Mouse (Mus musculus) CH12.LX (cell line): Measurements from ENCODE around the gene Gm49387. TPM values are rescaled to one million over a fixed set of nuclear protein-coding genes. Genes with fewer than 3 reads are reported as not detected.

Experiments used
- DNase-seq: peaks from one replicate; pipeline ENCODE4 v3.0.0-alpha.2; 2013; ENCODE audit errors: extremely low read depth
- H3K27ac ChIP-seq: 2 replicates; pipeline ENCODE4 v1.5.1; 2012; ENCODE audit warnings: low read depth, mild to moderate bottlenecking, control low read depth, moderate library complexity; ENCODE audit not compliant: insufficient read depth
- H3K27me3 ChIP-seq: replicated peaks from 2 replicates; pipeline ENCODE3; 2012; ENCODE audit warnings: inconsistent platforms
- H3K36me3 ChIP-seq, 2 experiments: replicated peaks in 1 of 2; 2 replicates each; pipeline versions ENCODE3 to v1.6.1; 2012; ENCODE audit warnings: inconsistent platforms in 1 of 2, low read length in 1 of 2, mild to moderate bottlenecking in 1 of 2, mixed read lengths in 1 of 2, moderate library complexity in 1 of 2; ENCODE audit not compliant: control insufficient read depth in 1 of 2, insufficient read depth in 1 of 2
- H3K4me1 ChIP-seq, 2 experiments: 2 replicates each; pipeline ENCODE4 v1.6.1; 2012; ENCODE audit warnings: inconsistent platforms in 1 of 2, moderate library complexity in 1 of 2; ENCODE audit not compliant: insufficient read depth in 2 of 2, control insufficient read depth in 1 of 2
- H3K4me2 ChIP-seq: 2 replicates; pipeline ENCODE4 v1.6.1; 2012; ENCODE audit warnings: low read depth, mild to moderate bottlenecking, control low read depth; ENCODE audit not compliant: poor library complexity, insufficient read depth, severe bottlenecking
- H3K4me3 ChIP-seq, 3 experiments: fragments of 150-350 bp in 1 of 3; sonication (generic) in 1 of 3; replicated peaks in 1 of 3; 2 replicates each; pipeline versions ENCODE3 to v1.5.1; 2011 to 2012; ENCODE audit warnings: low read depth in 2 of 3, low read length in 2 of 3, mild to moderate bottlenecking in 2 of 3, moderate library complexity in 2 of 3, control low read depth in 1 of 3, improper control_type of control experiment in 1 of 3, inconsistent platforms in 1 of 3, mixed read lengths in 1 of 3; ENCODE audit not compliant: poor library complexity in 1 of 3
- H3K79me2 ChIP-seq: replicated peaks from 2 replicates; pipeline ENCODE4 v1.6.1; 2012; ENCODE audit warnings: mild to moderate bottlenecking, moderate library complexity; ENCODE audit not compliant: control insufficient read depth, poor library complexity, insufficient read depth, severe bottlenecking; ENCODE audit errors: extremely low read depth
- H3K9ac ChIP-seq: 2 replicates; pipeline ENCODE4 v1.6.1; 2012; ENCODE audit warnings: low read depth, mild to moderate bottlenecking, control low read depth, moderate library complexity; ENCODE audit not compliant: insufficient read depth
- H3K9me3 ChIP-seq: replicated peaks from 2 replicates; pipeline ENCODE3; 2012; ENCODE audit warnings: low read length, inconsistent platforms, mixed read lengths
- BHLHE40 ChIP-seq: IDR thresholded peaks from 2 replicates; pipeline ENCODE4 v1.6.1; 2011; ENCODE audit warnings: mild to moderate bottlenecking, low read depth, low read length, improper control_type of control experiment
- CHD1 ChIP-seq: IDR thresholded peaks from 2 replicates; pipeline ENCODE4 v1.6.1; 2012; ENCODE audit warnings: low read depth, low read length, improper control_type of control experiment, inconsistent platforms
- CTCF ChIP-seq, 2 experiments: IDR thresholded peaks in 1 of 2; conservative IDR thresholded peaks in 1 of 2; 2 replicates each; pipeline ENCODE4 v1.5.1; 2011 to 2012; ENCODE audit warnings: low read depth in 2 of 2, low read length in 2 of 2, improper control_type of control experiment in 1 of 2, inconsistent platforms in 1 of 2, mild to moderate bottlenecking in 1 of 2, moderate library complexity in 1 of 2
- E2F4 ChIP-seq: IDR thresholded peaks from 2 replicates; pipeline ENCODE4 v1.6.1; 2011; ENCODE audit warnings: low read depth, low read length, improper control_type of control experiment; ENCODE audit not compliant: insufficient replicate concordance
- ELF1 ChIP-seq: IDR thresholded peaks from 2 replicates; pipeline ENCODE4 v1.6.1; 2014; ENCODE audit warnings: low read depth, mild to moderate bottlenecking, inconsistent platforms, low read length, improper control_type of control experiment
- EP300 ChIP-seq: IDR thresholded peaks from 2 replicates; pipeline ENCODE4 v1.6.1; 2011; ENCODE audit warnings: low read length, improper control_type of control experiment
- GABPA ChIP-seq: IDR thresholded peaks from 2 replicates; pipeline ENCODE4 v1.6.1; 2012; ENCODE audit warnings: low read depth, low read length, improper control_type of control experiment, inconsistent platforms; ENCODE audit not compliant: insufficient replicate concordance
- JUN ChIP-seq: IDR thresholded peaks from 2 replicates; pipeline ENCODE4 v1.6.1; 2011; ENCODE audit warnings: low read depth, mild to moderate bottlenecking, low read length, improper control_type of control experiment, moderate library complexity; ENCODE audit not compliant: insufficient read depth
- KAT2A ChIP-seq: IDR thresholded peaks from 2 replicates; pipeline ENCODE4 v1.6.1; 2012; ENCODE audit warnings: low read length, improper control_type of control experiment, inconsistent platforms; ENCODE audit not compliant: insufficient replicate concordance
- MAFK ChIP-seq: IDR thresholded peaks from 2 replicates; pipeline ENCODE4 v1.6.1; 2011; ENCODE audit warnings: low read length, improper control_type of control experiment; ENCODE audit not compliant: insufficient replicate concordance
- MAZ ChIP-seq: IDR thresholded peaks from 2 replicates; pipeline ENCODE4 v1.6.1; 2012; ENCODE audit warnings: low read depth, mild to moderate bottlenecking, inconsistent platforms, low read length, improper control_type of control experiment, moderate library complexity
- MEF2A ChIP-seq: IDR thresholded peaks from 2 replicates; pipeline ENCODE4 v1.6.1; 2014; ENCODE audit warnings: low read depth, mild to moderate bottlenecking, inconsistent platforms, low read length, improper control_type of control experiment, borderline replicate concordance
- MXI1 ChIP-seq: IDR thresholded peaks from 2 replicates; pipeline ENCODE4 v1.6.1; 2011; ENCODE audit warnings: mild to moderate bottlenecking, low read depth, low read length, improper control_type of control experiment
- NELFE ChIP-seq: IDR thresholded peaks from 2 replicates; pipeline ENCODE4 v1.6.1; 2011; ENCODE audit warnings: low read depth, low read length, improper control_type of control experiment
- POLR2A ChIP-seq: IDR thresholded peaks from 2 replicates; pipeline ENCODE4 v1.6.1; 2011; ENCODE audit warnings: low read depth, mild to moderate bottlenecking, improper control_type of control experiment, low read length
- POLR2AphosphoS2 ChIP-seq: IDR thresholded peaks from 2 replicates; pipeline ENCODE4 v1.6.1; 2011; ENCODE audit warnings: low read depth, low read length, improper control_type of control experiment
- SIN3A ChIP-seq: IDR thresholded peaks from 2 replicates; pipeline ENCODE4 v1.6.1; 2012; ENCODE audit warnings: low read length, improper control_type of control experiment, inconsistent platforms
- SMC3 ChIP-seq: IDR thresholded peaks from 2 replicates; pipeline ENCODE4 v1.6.1; 2011; ENCODE audit warnings: low read depth, low read length, improper control_type of control experiment
- TCF12 ChIP-seq: IDR thresholded peaks from 2 replicates; pipeline ENCODE4 v1.6.1; 2014; ENCODE audit warnings: low read depth, mild to moderate bottlenecking, inconsistent platforms, low read length, improper control_type of control experiment
- UBTF ChIP-seq: IDR thresholded peaks from 2 replicates; pipeline ENCODE4 v1.6.1; 2012; ENCODE audit warnings: low read depth, mild to moderate bottlenecking, inconsistent platforms, low read length, improper control_type of control experiment, moderate library complexity
- USF1 ChIP-seq: IDR thresholded peaks from 2 replicates; pipeline ENCODE4 v1.6.1; 2014; ENCODE audit warnings: low read depth, mild to moderate bottlenecking, inconsistent platforms, low read length, improper control_type of control experiment
- ZKSCAN1 ChIP-seq: IDR thresholded peaks from 2 replicates; pipeline ENCODE4 v1.6.1; 2012; ENCODE audit warnings: low read depth, inconsistent platforms, low read length, improper control_type of control experiment, borderline replicate concordance
- dilution Hi-C: fragments of 300-500 bp; cut with MboI; formaldehyde crosslinking; loops from 2 replicates; pipeline ENCODE4 v1.14.3; 2020; ENCODE audit warnings: low sequenced_read_pairs; ENCODE audit not compliant: extremely low pct_unique_long_range_greater_than_20kb, extremely low pct_ligation_motif_present
- in situ Hi-C: fragments of 300-500 bp; cut with MboI; formaldehyde crosslinking; loops from 3 replicates; pipeline ENCODE4 v1.14.3; 2019; ENCODE audit warnings: low sequenced_read_pairs, low pct_ligation_motif_present, low pct_unique_long_range_greater_than_20kb, mixed read lengths
- polyA plus RNA-seq: library from polyadenylated mRNA; unstranded; fragments of >175 nt; gene quantifications from 2 replicates; pipeline ENCODE4 v1.2.1, GENCODE M21; 2012; ENCODE audit warnings: low read depth; ENCODE audit not compliant: insufficient read length
- total RNA-seq, 2 experiments: library from RNA; depleted of rRNA; stranded (reverse); fragments of 300-350 nt in 1 of 2; fragments of >200 nt in 1 of 2; gene quantifications; 2 replicates each; pipeline ENCODE4 v1.2.3; 2012 to 2014

The Gm49387 gene
- total and polyA plus RNA-seq, 3 experiments = 0.71 TPM; not detected in 2

DNA sequence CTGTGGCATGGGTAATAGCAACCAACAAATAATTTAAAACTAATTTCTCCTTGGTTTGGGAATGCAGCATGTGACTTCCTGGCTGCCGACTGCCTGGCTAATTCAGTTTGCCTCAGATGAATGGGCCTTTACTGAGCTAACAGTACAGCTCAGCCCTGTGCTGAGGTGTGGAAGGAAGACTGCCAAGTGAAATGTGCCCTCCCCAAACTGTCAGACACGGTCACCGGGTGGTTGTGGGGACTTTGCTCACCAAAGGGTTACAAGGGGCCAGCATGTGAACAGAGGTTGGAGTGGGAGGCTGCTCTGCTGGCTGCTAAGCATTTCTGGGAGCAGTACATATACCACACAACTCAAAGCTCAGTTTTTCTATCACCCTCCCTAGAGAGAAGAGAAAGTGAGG, 46.0 kb downstream of the Gm49387 start:
- TF ChIP-seq POLR2AphosphoS2 (no peak), TCF12 (no peak), UBTF (no peak), MEF2A (no peak), CTCF (conservative IDR thresholded peaks at IDR 0.05 in 1 of 2, IDR thresholded peaks at IDR 0.05 in 1 of 2; ENCODE audit: low read depth in 2 of 2, low read length in 2 of 2) (no peak), MAZ (no peak), USF1 (no peak), GABPA (no peak), CHD1 (no peak), ELF1 (no peak), SIN3A (no peak), ZKSCAN1 (no peak), EP300 (no peak), JUN (no peak), KAT2A (no peak), SMC3 (no peak)
- TF ChIP-seq, all 38 proteins: peak for 0
- dilution Hi-C loops = no loop called here
- in situ Hi-C loops = loop anchor here (5.0 kb wide), 1 partner anchor 67 kb away; no protein-coding TSS in a partner anchor

DNA sequence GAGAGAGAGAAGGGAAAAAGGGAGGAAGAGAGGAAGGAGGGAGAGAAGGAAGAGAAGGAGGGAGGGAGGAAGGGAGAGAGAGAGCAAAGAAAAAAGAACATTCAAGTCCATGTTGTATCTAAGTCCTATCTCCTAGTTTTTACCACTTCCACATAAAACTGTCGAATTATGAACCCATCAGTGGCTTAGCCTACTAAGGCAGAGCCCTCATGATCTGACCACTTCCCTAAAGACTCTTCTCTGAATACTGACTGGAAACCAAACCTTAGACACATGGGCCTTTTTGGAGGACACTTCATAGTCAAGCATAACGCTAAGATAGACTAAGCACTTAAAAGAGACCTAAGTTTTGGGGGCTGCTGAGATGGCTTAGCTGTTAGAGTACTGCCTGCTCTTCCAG, 47.6 kb downstream of the Gm49387 start:
- TF ChIP-seq POLR2AphosphoS2 (no peak), MXI1 (no peak), E2F4 (no peak), MAFK (no peak), POLR2A (no peak), NELFE (no peak), BHLHE40 (no peak)
- dilution Hi-C loops = no loop called here

More for the DNA sequence above, 46.0 kb downstream of the Gm49387 start:
- no peaks in the 10 kb centered on the region for H3K36me3 ChIP-seq
- no peak overlapping the region for H3K4me3 ChIP-seq
- no peak overlapping the region for H3K27ac ChIP-seq
- no peak overlapping the region for H3K9ac ChIP-seq
- DNase-seq = no peak
- H3K27me3 ChIP-seq = no peaks in the 10 kb centered on the region
- H3K4me2 ChIP-seq = no peak overlapping the region
- no peaks in the 10 kb centered on the region for H3K79me2 ChIP-seq
- H3K4me1 ChIP-seq = peaks cover 22 to 50% of the 10 kb centered on the region in 2 experiments
- H3K9me3 ChIP-seq = peaks cover 4% of the 10 kb centered on the region

More for the DNA sequence above, 47.6 kb downstream of the Gm49387 start:
- Histone ChIP-seq H3K36me3 (no peaks in the 10 kb centered on the region), H3K9me3 (peaks cover 4% of the 10 kb centered on the region), H3K9ac (no peak overlapping the region), H3K4me3 (no peak overlapping the region), H3K4me1 (peaks cover 22 to 42% of the 10 kb centered on the region in 2 experiments), H3K79me2 (no peaks in the 10 kb centered on the region), H3K27ac (no peak overlapping the region), H3K27me3 (no peaks in the 10 kb centered on the region), H3K4me2 (no peak overlapping the region)
- in situ Hi-C loops = no loop called here
- DNase-seq = no peak
